8 mouse cellular contexts compared by ENCODE assay signal in the genomic region with DNA sequence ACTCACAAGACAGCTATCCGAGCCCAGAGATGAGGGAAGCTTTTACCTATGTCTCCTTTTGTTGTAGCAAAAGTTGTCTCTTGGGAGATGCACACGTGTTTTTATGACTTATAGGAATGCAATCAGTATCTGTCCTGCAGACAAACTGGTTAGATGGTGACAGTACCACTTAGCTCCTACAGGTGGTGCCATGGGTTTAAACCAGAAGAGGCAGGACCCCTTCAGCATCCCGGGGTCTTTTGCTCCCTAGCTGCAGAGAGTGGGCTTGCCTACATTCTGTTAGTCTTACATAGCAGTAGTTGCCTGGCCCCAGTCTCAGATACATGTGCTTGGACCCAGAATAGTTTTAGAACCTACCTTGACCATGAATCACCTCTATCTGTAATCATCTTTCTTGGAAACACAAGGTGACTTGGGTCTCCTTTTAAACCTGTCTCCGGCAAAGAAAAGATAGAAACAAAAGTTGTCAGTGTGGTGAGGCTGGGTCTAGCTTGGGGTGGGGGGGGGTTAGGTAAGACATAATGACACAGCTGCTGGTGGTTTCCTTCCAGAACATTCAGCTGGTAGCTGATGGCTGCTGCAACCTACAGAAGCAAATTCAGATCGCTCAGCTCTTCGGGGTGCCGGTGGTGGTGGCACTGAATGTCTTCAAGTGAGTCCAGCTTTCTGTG.
A peak's percentile ranks its signal among the peaks of the same experiment; 100 is the strongest.
DNase-seq lines count a peak whose midpoint lies in the region; ATAC-seq and TF ChIP-seq lines count a peak whose summit lies in the region.

No protein-coding gene starts in this region.

- WGBS in kidney, postnatal 0 days: 77% methylated on average over 7 of the region's 7 CpGs
- whole genome bisulfite sequencing in kidney, embryonic 16.5 days: 78% methylated on average over 7 of the region's 7 CpGs
- 74% methylated on average over 7 of the region's 7 CpGs for WGBS in intestine, embryonic 15.5 days

- H3K4me1 ChIP-seq in kidney, postnatal 0 days (replicated peaks; ENCODE audit: insufficient read depth, low read length): no peaks in the 10 kb centered on the region
- no peaks in the 10 kb centered on the region for H3K4me1 ChIP-seq in kidney, embryonic 16.5 days (ENCODE audit: insufficient read depth, low read length)
- H3K4me1 ChIP-seq in ES-Bruce4 (ENCODE audit: control insufficient read depth, insufficient read depth, low read length): no peaks in the 10 kb centered on the region
- no peaks in the 10 kb centered on the region for H3K4me1 ChIP-seq in intestine, embryonic 15.5 days (replicated peaks)

- DNase-seq in kidney, postnatal 0 days (ENCODE audit: low spot score): peak; percentile 85
- peak; percentile 81 for DNase-seq in embryo, embryonic 10 days (ENCODE audit: low spot score)
- peak; percentile 77 to 80 for DNase-seq in kidney, postnatal 4 days
- peak; percentile 58 to 77 for DNase-seq in thymus, postnatal 10 days (ENCODE audit: low spot score in 2 of 2)
- no peak for DNase-seq in left cerebral cortex, adult 9 months (ENCODE audit: low spot score in 2 of 2)

- H3K4me3 ChIP-seq in kidney, postnatal 0 days (replicated peaks; ENCODE audit: low read depth, low read length): no peak overlapping the region
- no peak overlapping the region for H3K4me3 ChIP-seq in kidney, embryonic 16.5 days (ENCODE audit: low read length)
- no peak overlapping the region for H3K4me3 ChIP-seq in ES-Bruce4 (ENCODE audit: low read depth, low read length)
- H3K4me3 ChIP-seq in intestine, embryonic 15.5 days (replicated peaks): no peak overlapping the region

- ATAC-seq in kidney, postnatal 0 days (replicated peaks; ENCODE audit: low FRiP score, low read depth): no peak
- no peak for ATAC-seq in kidney, embryonic 16.5 days (ENCODE audit: low FRiP score, low TSS enrichment)
- no peak for ATAC-seq in intestine, embryonic 15.5 days

- no peaks in the 10 kb centered on the region for H3K36me3 ChIP-seq in kidney, postnatal 0 days (ENCODE audit: insufficient read depth, low read length)
- peaks cover 8% of the 10 kb centered on the region for H3K36me3 ChIP-seq in kidney, embryonic 16.5 days (ENCODE audit: insufficient read depth, low read length)
- H3K36me3 ChIP-seq in ES-Bruce4 (ENCODE audit: control insufficient read depth, insufficient read depth, low read length, poor library complexity, severe bottlenecking): peaks cover 32% of the 10 kb centered on the region
- no peaks in the 10 kb centered on the region for H3K36me3 ChIP-seq in intestine, embryonic 15.5 days

- H3K27ac ChIP-seq in kidney, postnatal 0 days: no peak overlapping the region
- no peak overlapping the region for H3K27ac ChIP-seq in kidney, embryonic 16.5 days (ENCODE audit: low read length)
- H3K27ac ChIP-seq in ES-Bruce4 (ENCODE audit: insufficient read depth, low read length): no peak overlapping the region
- no peak overlapping the region for H3K27ac ChIP-seq in intestine, embryonic 15.5 days

- no peaks in the 10 kb centered on the region for H3K9me3 ChIP-seq in kidney, postnatal 0 days (replicated peaks; ENCODE audit: low read length)
- no peaks in the 10 kb centered on the region for H3K9me3 ChIP-seq in kidney, embryonic 16.5 days (ENCODE audit: low read length)
- no peaks in the 10 kb centered on the region for H3K9me3 ChIP-seq in ES-Bruce4 (replicated peaks; ENCODE audit: control insufficient read depth, insufficient read depth, low read length, poor library complexity, severe bottlenecking)
- no peaks in the 10 kb centered on the region for H3K9me3 ChIP-seq in intestine, embryonic 15.5 days

- TF ChIP-seq CTCF in kidney, postnatal 0 days (IDR thresholded peaks at IDR 0.05; ENCODE audit: low read depth): peak; percentile 80
- peak; percentile 62 for TF ChIP-seq CTCF in ES-Bruce4 (IDR thresholded peaks at IDR 0.05; ENCODE audit: low read depth, low read length)

- no peak for TF ChIP-seq EP300 in ES-Bruce4 (IDR thresholded peaks at IDR 0.05; ENCODE audit: insufficient read depth, low read depth, low read length)

- no peak overlapping the region for H3K9ac ChIP-seq in kidney, postnatal 0 days (ENCODE audit: low read depth, low read length)
- H3K9ac ChIP-seq in kidney, embryonic 16.5 days (replicated peaks; ENCODE audit: low read length): no peak overlapping the region
- no peak overlapping the region for H3K9ac ChIP-seq in ES-Bruce4 (ENCODE audit: low read depth, poor library complexity, severe bottlenecking)
- H3K9ac ChIP-seq in intestine, embryonic 15.5 days: no peak overlapping the region

- H3K27me3 ChIP-seq in kidney, postnatal 0 days (ENCODE audit: insufficient read depth, low read length): no peaks in the 10 kb centered on the region
- H3K27me3 ChIP-seq in kidney, embryonic 16.5 days (ENCODE audit: insufficient read depth, low read length): no peaks in the 10 kb centered on the region
- no peaks in the 10 kb centered on the region for H3K27me3 ChIP-seq in ES-Bruce4 (ENCODE audit: control insufficient read depth, insufficient read depth, low read length, poor library complexity, severe bottlenecking)
- H3K27me3 ChIP-seq in intestine, embryonic 15.5 days (replicated peaks): no peaks in the 10 kb centered on the region

- H3K4me2 ChIP-seq in kidney, postnatal 0 days (ENCODE audit: low read length): no peak overlapping the region
- no peak overlapping the region for H3K4me2 ChIP-seq in kidney, embryonic 16.5 days (replicated peaks; ENCODE audit: low read depth, low read length)
- no peak overlapping the region for H3K4me2 ChIP-seq in intestine, embryonic 15.5 days (replicated peaks)

- no peak for TF ChIP-seq POLR2A in ES-Bruce4 (IDR thresholded peaks at IDR 0.05; ENCODE audit: insufficient read depth, low read length)

Comparison
In these comparisons a context has a peak if more than half of its experiments do, and no peak if none do; other contexts are left out.
1. DNase-seq: peak in kidney, postnatal 0 days (single experiment), embryo, embryonic 10 days (single experiment), kidney, postnatal 4 days (2 of 2) and thymus, postnatal 10 days (2 of 2); none in left cerebral cortex, adult 9 months (0 of 2).